Mouse (Mus musculus) E14TG2a.4 (cell line): ENCODE data around the gene Smtnl2.
"Not testable (repeated sequence)": the region's sequence is repeated elsewhere in the genome, so short reads cannot be mapped to it uniquely, and the experiment has no call there.

ENCODE experiments used
- H3K27me3 ChIP-seq: 2 replicates; pipeline ENCODE4 v1.6.1; 2014; ENCODE audit warnings: low read length, control low read depth; ENCODE audit not compliant: insufficient read depth
- H3K36me3 ChIP-seq: 2 replicates; pipeline ENCODE4 v1.6.1; 2014; ENCODE audit warnings: low read length, control low read depth; ENCODE audit not compliant: insufficient read depth
- H3K4me1 ChIP-seq: replicated peaks from 2 replicates; pipeline ENCODE4 v1.6.1; 2014; ENCODE audit warnings: low read depth, low read length, control low read depth
- H3K4me3 ChIP-seq: replicated peaks from 2 replicates; pipeline ENCODE4 v1.5.1; 2014; ENCODE audit warnings: mild to moderate bottlenecking, low read length
- H3K9me3 ChIP-seq: 2 replicates; pipeline ENCODE4 v1.6.1; 2014; ENCODE audit warnings: low read length, control low read depth
- CTCF ChIP-seq: conservative IDR thresholded peaks from 2 replicates; pipeline ENCODE4 v1.5.1; 2014; ENCODE audit warnings: low read length
- NANOG ChIP-seq: IDR thresholded peaks from 2 replicates; pipeline ENCODE4 v1.6.1; 2014; ENCODE audit warnings: borderline replicate concordance, low read length, mixed read lengths
- POU5F1 ChIP-seq: IDR thresholded peaks from 2 replicates; pipeline ENCODE4 v1.6.1; 2014; ENCODE audit warnings: low read length, borderline replicate concordance

Gene Smtnl2

DNA sequence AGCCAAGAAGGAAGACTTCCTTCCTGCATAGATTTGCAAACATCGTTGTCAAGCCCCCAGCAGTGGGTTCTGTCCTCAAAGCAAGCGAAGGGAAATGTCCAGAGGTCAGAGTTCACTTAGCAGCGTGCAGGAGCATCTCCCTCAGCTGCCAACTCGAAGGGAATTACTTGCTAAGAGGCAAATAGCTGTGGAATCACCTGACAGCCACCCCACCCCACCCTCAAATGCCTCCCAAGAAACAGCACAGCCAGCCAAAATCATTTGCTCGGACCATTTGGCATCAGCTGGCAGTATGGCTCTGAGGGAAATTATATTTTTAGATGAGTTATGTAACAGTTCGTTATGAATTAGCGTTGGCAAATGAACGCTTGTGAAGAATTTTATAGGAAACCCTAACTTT is 62.5 kb downstream of the Smtnl2 start:
- H3K36me3 ChIP-seq, result peaks cover 39% of the 10 kb centered on the region
- TF ChIP-seq CTCF (no peak), POU5F1 (no peak), NANOG (no peak)
- H3K27me3 ChIP-seq, result no peaks in the 10 kb centered on the region
- no peak overlapping the region for H3K4me3 ChIP-seq
- peaks cover 54% of the 10 kb centered on the region for H3K4me1 ChIP-seq
- no peaks in the 10 kb centered on the region for H3K9me3 ChIP-seq

DNA sequence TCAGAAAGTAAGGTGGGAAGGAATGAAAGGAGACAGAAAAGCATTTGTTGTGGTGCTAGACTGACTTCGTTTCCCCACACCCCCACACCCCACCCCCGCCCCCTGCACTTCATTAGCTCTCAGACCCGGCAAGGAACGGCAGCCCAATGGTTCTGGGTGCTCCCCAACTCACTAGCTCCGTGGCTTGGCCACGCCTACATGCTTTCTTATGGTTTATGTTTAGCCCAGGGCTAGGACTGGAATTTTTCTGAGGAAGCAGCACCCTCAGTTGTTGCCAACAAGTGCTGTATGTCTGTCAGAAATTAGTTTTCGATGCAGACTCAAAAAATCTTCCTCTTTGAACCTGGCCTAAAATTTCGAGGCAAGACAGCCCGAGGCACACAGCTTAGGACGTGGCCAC is 63.0 kb downstream of the Smtnl2 start:
- Histone ChIP-seq H3K36me3 (peaks cover 38% of the 10 kb centered on the region), H3K27me3 (no peaks in the 10 kb centered on the region), H3K4me1 (peaks cover 55% of the 10 kb centered on the region), H3K9me3 (no peaks in the 10 kb centered on the region), H3K4me3 (no peak overlapping the region)
- TF ChIP-seq NANOG (no peak), POU5F1 (no peak)

DNA sequence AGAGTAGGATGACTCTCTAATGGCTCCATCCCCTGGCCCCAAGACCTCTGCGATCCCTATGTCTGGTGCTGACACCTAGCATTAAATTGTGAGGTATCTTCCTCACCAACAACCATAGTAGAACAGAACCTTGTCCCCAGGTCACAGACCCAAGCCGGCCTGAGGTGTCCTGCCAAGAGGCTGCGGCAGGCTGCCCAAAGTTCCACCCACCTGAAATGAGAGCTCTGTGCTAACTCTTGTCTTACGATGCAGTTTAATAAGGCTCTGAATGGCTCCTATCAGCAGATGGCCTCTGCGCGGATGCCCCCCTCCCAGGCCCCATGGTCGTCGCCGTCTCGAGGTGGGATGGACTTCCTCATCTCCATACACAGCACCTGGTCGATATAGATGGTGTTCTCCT is 67.0 kb downstream of the Smtnl2 start:
- no peaks in the 10 kb centered on the region for H3K9me3 ChIP-seq
- no peaks in the 10 kb centered on the region for H3K27me3 ChIP-seq
- peak overlapping the region; percentile 14; the same call in 1 of the 2 replicates for H3K4me3 ChIP-seq
- TF ChIP-seq CTCF, result no peak
- TF ChIP-seq POU5F1, result no peak
- TF ChIP-seq NANOG, result no peak
- H3K4me1 ChIP-seq, result peaks cover 44% of the 10 kb centered on the region
- peaks cover 21% of the 10 kb centered on the region; the same call in 1 of the 2 replicates for H3K36me3 ChIP-seq

DNA sequence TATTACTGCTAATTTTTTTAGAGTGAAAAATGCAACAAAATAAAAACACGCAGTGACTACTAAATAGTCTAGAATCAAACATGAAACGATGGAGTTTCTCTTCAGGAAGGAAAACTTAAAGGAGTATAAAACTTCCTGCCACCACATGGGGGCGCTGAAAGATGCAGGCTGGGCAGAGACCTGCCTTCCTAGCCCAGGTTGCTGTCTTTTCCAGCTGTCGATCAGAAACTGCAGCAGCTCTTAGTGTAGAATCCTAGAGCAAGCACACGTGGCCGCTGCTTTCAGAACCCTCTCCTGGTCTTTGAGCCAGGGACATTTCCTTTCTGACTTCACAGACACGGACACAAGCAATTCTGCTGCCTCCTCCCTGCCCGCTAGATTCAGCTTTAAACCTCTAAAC is 67.6 kb downstream of the Smtnl2 start:
- Histone ChIP-seq H3K4me1 (peaks cover 38% of the 10 kb centered on the region), H3K9me3 (no peaks in the 10 kb centered on the region), H3K4me3 (0 out of 2 replicates have a peak overlapping the region, but pooled peaks have one; percentile 14), H3K36me3 (peaks cover 21% of the 10 kb centered on the region; the same call in 1 of the 2 replicates), H3K27me3 (no peaks in the 10 kb centered on the region)
- no peak for TF ChIP-seq POU5F1
- peak; percentile 74 for TF ChIP-seq CTCF
- TF ChIP-seq NANOG, result no peak

DNA sequence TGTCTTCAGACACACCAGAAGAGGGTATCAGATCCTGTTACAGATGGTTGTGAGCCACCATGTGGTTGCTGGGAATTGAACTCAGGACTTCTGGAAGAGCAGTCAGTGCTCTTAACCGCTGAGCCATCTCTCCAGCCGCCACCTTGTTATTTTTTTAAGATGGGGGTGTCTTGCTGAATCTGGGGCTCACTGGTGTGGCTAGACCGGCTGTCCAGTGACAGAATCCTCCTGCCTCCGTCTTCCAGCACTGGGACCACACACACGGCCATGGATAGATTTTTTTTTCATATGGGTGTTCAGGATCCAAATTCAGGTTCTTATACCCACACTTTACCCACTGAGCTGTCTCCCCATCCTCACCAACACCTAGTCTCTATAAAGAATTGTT is 68.3 kb downstream of the Smtnl2 start:
- peaks cover 32% of the 10 kb centered on the region for H3K4me1 ChIP-seq
- not testable (repeated sequence) for H3K9me3 ChIP-seq, H3K27me3 ChIP-seq, H3K4me3 ChIP-seq
- peaks cover 21% of the 10 kb centered on the region; the same call in 1 of the 2 replicates for H3K36me3 ChIP-seq

DNA sequence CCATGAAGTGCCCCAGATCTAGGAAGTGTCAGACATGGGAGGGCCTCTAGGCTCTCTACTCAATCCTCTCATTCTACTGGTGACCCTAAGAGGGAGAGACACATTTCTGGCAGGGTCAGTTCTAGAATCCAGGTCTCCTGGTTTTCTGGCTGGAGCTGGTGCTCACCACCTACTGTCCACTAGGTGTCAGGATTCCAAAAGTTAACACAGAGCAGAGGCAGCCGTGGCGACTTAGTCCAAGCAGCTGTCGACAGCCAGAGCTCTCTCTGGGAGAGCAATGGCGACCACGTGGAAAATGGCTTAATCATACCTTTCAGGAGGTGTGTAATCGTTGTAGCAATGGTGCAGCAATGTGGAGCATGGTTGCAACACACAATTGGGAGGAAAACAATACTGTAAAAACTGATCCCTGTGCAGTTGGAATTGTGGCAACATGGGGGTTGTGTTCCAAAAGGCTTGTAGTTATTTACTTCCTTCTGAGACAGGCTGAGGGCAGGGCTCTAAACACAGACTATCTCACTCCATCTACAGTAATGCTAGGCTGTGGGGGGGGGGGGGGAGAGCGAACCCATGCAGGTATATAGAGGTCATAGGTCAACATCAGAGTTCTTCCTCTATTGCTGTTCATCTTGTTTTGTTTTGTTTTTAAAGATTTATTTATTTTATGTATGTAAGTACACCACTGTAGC is 68.8 kb downstream of the Smtnl2 start:
- H3K36me3 ChIP-seq, result peaks cover 21% of the 10 kb centered on the region; the same call in 1 of the 2 replicates
- no peaks in the 10 kb centered on the region for H3K9me3 ChIP-seq
- H3K4me3 ChIP-seq, result no peak overlapping the region
- H3K4me1 ChIP-seq, result peaks cover 27% of the 10 kb centered on the region
- H3K27me3 ChIP-seq, result no peaks in the 10 kb centered on the region
- TF ChIP-seq NANOG (no peak), CTCF (peak; percentile 77), POU5F1 (no peak)

DNA sequence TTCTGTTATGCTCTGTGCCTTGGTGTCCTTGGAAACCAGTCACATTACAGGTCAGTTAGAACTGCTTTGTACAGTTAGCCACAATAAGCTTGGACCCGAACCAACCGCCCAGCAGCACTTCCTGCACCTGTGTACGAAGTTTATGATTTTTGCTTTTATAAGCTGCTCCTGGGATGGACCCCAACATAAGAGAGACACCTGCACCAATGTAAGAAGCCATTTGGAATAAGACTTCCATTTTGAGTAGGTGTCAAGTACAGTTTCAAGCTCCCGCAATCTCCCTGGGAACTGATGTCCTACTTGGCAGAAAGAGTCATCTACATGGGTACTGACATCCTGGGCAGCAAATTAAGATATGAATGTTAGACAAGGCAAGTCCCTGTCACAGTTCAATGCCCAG is 71.8 kb downstream of the Smtnl2 start:
- 0 out of 2 replicates have a peak, but pooled peaks cover 2% of the 10 kb centered on the region for H3K36me3 ChIP-seq
- H3K4me1 ChIP-seq, result peaks cover 18% of the 10 kb centered on the region
- no peaks in the 10 kb centered on the region for H3K9me3 ChIP-seq
- no peak overlapping the region for H3K4me3 ChIP-seq
- TF ChIP-seq NANOG, result no peak
- no peak for TF ChIP-seq CTCF
- no peaks in the 10 kb centered on the region for H3K27me3 ChIP-seq
